In the genomic region with DNA sequence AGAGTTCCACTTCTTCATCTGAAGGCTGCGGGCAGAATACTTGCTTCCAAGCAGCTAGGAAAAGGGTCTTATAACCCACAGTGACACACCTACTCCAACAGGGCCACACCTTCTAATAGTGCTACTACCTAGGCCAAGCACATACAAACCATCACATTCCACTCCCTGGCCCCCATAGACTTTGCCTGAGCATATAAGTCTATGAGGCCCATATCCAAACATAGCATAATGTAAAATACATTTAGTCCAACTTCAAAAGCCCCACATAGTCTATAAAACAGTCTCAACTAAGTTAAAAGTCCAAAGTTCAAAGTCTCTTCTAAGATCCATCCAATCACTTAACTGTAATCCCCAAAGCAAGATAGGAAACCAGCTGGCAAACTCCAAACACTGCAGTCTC, we compare ENCODE assay signal across 32 mouse cellular contexts.
"Had no signal": no experiment of that assay in that cellular context is flagged by ENCODE, and none has a peak within 500 bp of the region (broad histone marks: within the 10 kb centered on the region; RNA-seq: fewer than 3 reads in every experiment).

No protein-coding gene starts in this region.

- H3K27ac ChIP-seq: heart, adult 2 months; heart, embryonic 10.5 days; heart, embryonic 13.5 days; heart, embryonic 15.5 days; hindbrain, embryonic 10.5 days; hindbrain, embryonic 12.5 days; hindbrain, embryonic 13.5 days; hindbrain, embryonic 15.5 days; hindbrain, postnatal 0 days; kidney, embryonic 15.5 days; kidney, postnatal 0 days; layer of hippocampus, adult 2 months; left cerebral cortex, adult 2 months had no signal

- H3K4me3 ChIP-seq: heart, adult 2 months; heart, embryonic 10.5 days; heart, embryonic 12.5 days; heart, embryonic 13.5 days; heart, embryonic 15.5 days; hindbrain, embryonic 10.5 days; hindbrain, embryonic 12.5 days; hindbrain, embryonic 13.5 days; hindbrain, embryonic 15.5 days; kidney, embryonic 15.5 days; layer of hippocampus, adult 2 months; left cerebral cortex, adult 2 months had no signal

- H3K9ac ChIP-seq: heart, embryonic 12.5 days; heart, embryonic 13.5 days; heart, embryonic 15.5 days; hindbrain, embryonic 12.5 days; hindbrain, embryonic 13.5 days; hindbrain, embryonic 15.5 days; kidney, embryonic 15.5 days had no signal

- H3K9me3 ChIP-seq: heart, embryonic 10.5 days; heart, embryonic 12.5 days; heart, embryonic 13.5 days; heart, embryonic 15.5 days; hindbrain, embryonic 10.5 days; hindbrain, embryonic 12.5 days; hindbrain, embryonic 13.5 days; hindbrain, embryonic 15.5 days; kidney, embryonic 15.5 days had no signal

- H3K4me1 ChIP-seq: heart, embryonic 15.5 days; hindbrain, embryonic 10.5 days; hindbrain, embryonic 12.5 days; hindbrain, embryonic 13.5 days; hindbrain, embryonic 15.5 days; kidney, embryonic 15.5 days had no signal

- ATAC-seq: hindbrain, postnatal 0 days; inflammation-experienced regulatory T-cells, adult 6 months had no signal

- H3K4me2 ChIP-seq: heart, embryonic 11.5 days; heart, embryonic 12.5 days; heart, embryonic 13.5 days; heart, embryonic 15.5 days; hindbrain, embryonic 12.5 days; hindbrain, embryonic 13.5 days; hindbrain, embryonic 15.5 days; kidney, embryonic 15.5 days had no signal

- H3K36me3 ChIP-seq: heart, embryonic 10.5 days; heart, embryonic 12.5 days; heart, embryonic 13.5 days; heart, embryonic 15.5 days; hindbrain, embryonic 10.5 days; hindbrain, embryonic 12.5 days; hindbrain, embryonic 13.5 days; hindbrain, embryonic 15.5 days; kidney, embryonic 15.5 days had no signal

- DNase-seq: heart, adult 18-20 months; heart, adult 2 months; heart, postnatal 10 days; heart, postnatal 14 days; heart, postnatal 36 days; heart, postnatal 4 days; kidney, adult 11 months; kidney, adult 18-20 months; kidney, adult 2 months; kidney, adult 8-10 months; kidney, adult 9 months; kidney, postnatal 10 days; kidney, postnatal 14 days; kidney, postnatal 25 days; kidney, postnatal 4 days; layer of hippocampus, adult 9-11 months; layer of hippocampus, postnatal 36 days had no signal

- H3K27me3 ChIP-seq: heart, embryonic 12.5 days; heart, embryonic 13.5 days; heart, embryonic 15.5 days; hindbrain, embryonic 12.5 days; hindbrain, embryonic 13.5 days; hindbrain, embryonic 15.5 days; kidney, embryonic 15.5 days had no signal
